Mouse (Mus musculus): Measurements from ENCODE around the gene Scaper.

The Scaper gene

GRCm38 (mm10) chr9:55937664-55938617 is at the start of gene Scaper:
Scaper (minus strand) TSS chr9:55938119.
- peak; percentile 89 for DNase-seq (ENCODE audit: low read depth, low spot score)

- peak; percentile 82 for DNase-seq (ENCODE audit: low read depth, low spot score)
Observed at GRCm38 (mm10) chr9:55946819-55947218, 8.9 kb upstream of the Scaper start.

GRCm38 (mm10) chr9:55941356-55941755 is 3.4 kb upstream of the Scaper start:
- no peak for DNase-seq (ENCODE audit: low read depth, low spot score)

GRCm38 (mm10) chr9:55938618-55938985 is 683 bp upstream of the Scaper start:
- DNase-seq (ENCODE audit: low read depth, low spot score): no peak

GRCm38 (mm10) chr9:55937224-55937663 is 675 bp downstream of the Scaper start:
- DNase-seq (ENCODE audit: low read depth, low spot score): peak; percentile 38

- peak; percentile 42 for DNase-seq (ENCODE audit: low read depth, low spot score)
Observed at GRCm38 (mm10) chr9:55932482-55932881, 5.4 kb downstream of the Scaper start.

- DNase-seq (ENCODE audit: low read depth, low spot score): peak; percentile 72
Observed at GRCm38 (mm10) chr9:55918579-55918978, 19.3 kb downstream of the Scaper start.

- DNase-seq (ENCODE audit: low read depth, low spot score): no peak
Observed at GRCm38 (mm10) chr9:55916751-55917150, 21.2 kb downstream of the Scaper start.

- DNase-seq (ENCODE audit: low read depth, low spot score): no peak
Observed at GRCm38 (mm10) chr9:55911481-55911880, 26.4 kb downstream of the Scaper start.

GRCm38 (mm10) chr9:55902964-55903363 is 35.0 kb downstream of the Scaper start:
- DNase-seq (ENCODE audit: low read depth, low spot score): no peak

GRCm38 (mm10) chr9:55901588-55901987 is 36.3 kb downstream of the Scaper start:
- DNase-seq (ENCODE audit: low read depth, low spot score): no peak

- DNase-seq (ENCODE audit: low read depth, low spot score): no peak
Observed at GRCm38 (mm10) chr9:55900531-55900930, 37.4 kb downstream of the Scaper start.

GRCm38 (mm10) chr9:55878066-55878465 is 59.9 kb downstream of the Scaper start:
- no peak for DNase-seq (ENCODE audit: low read depth, low spot score)

GRCm38 (mm10) chr9:55789442-55789841 is 148.5 kb downstream of the Scaper start:
- no peak for DNase-seq (ENCODE audit: low read depth, low spot score)

GRCm38 (mm10) chr9:55712016-55712415 is 225.9 kb downstream of the Scaper start:
- no peak for DNase-seq (ENCODE audit: low read depth, low spot score)

- no peak for DNase-seq (ENCODE audit: low read depth, low spot score)
Observed at GRCm38 (mm10) chr9:55710553-55710952, 227.4 kb downstream of the Scaper start.

GRCm38 (mm10) chr9:55706603-55707002 is 231.3 kb downstream of the Scaper start:
- peak; percentile 12 for DNase-seq (ENCODE audit: low read depth, low spot score)

GRCm38 (mm10) chr9:55695307-55695706 is 242.6 kb downstream of the Scaper start:
- no peak for DNase-seq (ENCODE audit: low read depth, low spot score)

GRCm38 (mm10) chr9:55677099-55677498 is 260.8 kb downstream of the Scaper start:
- DNase-seq (ENCODE audit: low read depth, low spot score): no peak

- DNase-seq (ENCODE audit: low read depth, low spot score): no peak
Observed at GRCm38 (mm10) chr9:55646444-55646843, 291.5 kb downstream of the Scaper start.

- DNase-seq (ENCODE audit: low read depth, low spot score): no peak
Observed at GRCm38 (mm10) chr9:55626990-55627389, 310.9 kb downstream of the Scaper start.

GRCm38 (mm10) chr9:55614711-55615110 is 323.2 kb downstream of the Scaper start:
- DNase-seq (ENCODE audit: low read depth, low spot score): no peak

- DNase-seq (ENCODE audit: low read depth, low spot score): no peak
Observed at GRCm38 (mm10) chr9:55609751-55610150, 328.2 kb downstream of the Scaper start.

Data from 3T3-L1 (cell line).